Mouse (Mus musculus): ENCODE data around the gene Glra4. TPM values are rescaled to one million over a fixed set of nuclear protein-coding genes. Genes with fewer than 3 reads are reported as not detected.

Glra4 gene
- polyA plus RNA-seq (2021; fragmentation: Nextera tagmentation), result 0.15 and 0.18 TPM in 2 replicates
- long read RNA-seq, experiment 1, partial matches to known transcripts, result 0 of 2 reads
- long read RNA-seq, experiment 1, other reads (novel, unspliced or antisense), result 2 of 2 reads
- long read RNA-seq, experiment 2, partial matches to known transcripts, result 0 of 1 reads
- long read RNA-seq, experiment 2, other reads (novel, unspliced or antisense), result 1 of 1 reads

GRCm38 (mm10) chrX:136780041-136780440, at the start of gene Glra4:
Gene Glra4, minus strand, starts transcription at chrX:136780141.

DNA sequence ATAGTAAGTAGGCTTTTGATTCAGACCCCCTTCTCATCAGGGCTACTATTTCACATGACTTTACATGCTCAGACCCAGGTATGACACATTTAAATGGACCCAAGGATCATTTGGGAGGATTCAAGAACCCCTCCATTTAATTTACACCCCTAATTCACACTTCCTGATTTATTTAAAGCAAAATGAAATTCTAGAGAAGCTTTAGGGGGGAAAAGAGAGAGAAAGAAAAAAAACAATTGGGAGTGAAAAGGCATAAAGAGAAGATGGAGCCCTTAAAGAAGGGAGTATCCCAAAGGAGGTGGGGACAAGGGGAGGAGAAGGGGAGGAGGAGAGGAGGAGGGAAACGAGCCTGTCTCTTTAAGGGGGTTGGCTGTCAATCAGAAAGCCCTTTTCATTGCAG, 42.4 kb upstream of the Glra4 start, which contains the start of gene Plp1:
Plp1 (plus strand) TSS at position 301 of the 400 bp plus-strand sequence.

DNA sequence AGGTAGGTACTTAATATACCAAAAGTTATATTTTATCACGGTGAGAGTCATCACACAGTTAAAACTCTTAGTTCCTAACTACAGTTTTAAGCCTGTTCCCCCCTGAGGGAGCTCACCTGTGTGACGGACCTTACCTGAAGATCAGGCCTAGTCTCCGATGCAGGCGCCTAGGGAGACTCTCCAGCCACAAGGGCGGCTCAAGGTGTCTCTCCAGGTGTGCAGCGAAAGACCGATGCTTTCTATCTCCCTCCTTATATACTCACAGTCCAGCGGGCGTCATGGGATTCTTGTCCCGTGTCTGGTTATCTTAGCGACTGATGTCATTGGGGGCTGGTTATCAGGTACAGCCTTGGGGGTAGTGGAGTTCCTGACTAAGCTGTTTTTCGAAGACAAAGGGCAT, 36.5 kb downstream of the Glra4 start, which contains the start of gene Morf4l2:
Morf4l2 (minus strand) TSS at position 232 of the 400 bp plus-strand sequence.

Other genes starting within 250 kb of the Glra4 start
- 0.33 TPM in 1 of 2 replicates, not detected in the other for gene Kir3dl2, start 236.1 kb downstream of the Glra4 start, polyA plus RNA-seq (2021; fragmentation: Nextera tagmentation)
- gene Tceal3, start 189.3 kb downstream of the Glra4 start, polyA plus RNA-seq (2021; fragmentation: Nextera tagmentation), result 164 and 174 TPM in 2 replicates
- 28.8 and 31.3 TPM in 2 replicates for gene Tceal1, start 72.2 kb downstream of the Glra4 start, polyA plus RNA-seq (2021; fragmentation: Nextera tagmentation)
- gene Morf4l2, start 36.5 kb downstream of the Glra4 start, polyA plus RNA-seq (2021; fragmentation: Nextera tagmentation), result 188 and 193 TPM in 2 replicates
- 1,040 and 1,122 TPM in 2 replicates for gene Plp1, start 42.5 kb upstream of the Glra4 start, polyA plus RNA-seq (2021; fragmentation: Nextera tagmentation)
- gene Rab9b, start 88.6 kb upstream of the Glra4 start, polyA plus RNA-seq (2021; fragmentation: Nextera tagmentation), result 9.2 and 10.7 TPM in 2 replicates
- gene H2bfm, start 147.2 kb upstream of the Glra4 start, polyA plus RNA-seq (2021; fragmentation: Nextera tagmentation), result not detected in 2 replicates
- gene Tmsb15b2, start 195.4 kb upstream of the Glra4 start, polyA plus RNA-seq (2021; fragmentation: Nextera tagmentation), result 31.9 and 33.3 TPM in 2 replicates
- 8.0 and 13.4 TPM in 2 replicates for gene Tmsb15l, start 196.7 kb upstream of the Glra4 start, polyA plus RNA-seq (2021; fragmentation: Nextera tagmentation)
- 17.9 and 18.6 TPM in 2 replicates for gene Tmsb15b1, start 196.7 kb upstream of the Glra4 start, polyA plus RNA-seq (2021; fragmentation: Nextera tagmentation)
- 257 and 296 TPM in 2 replicates for gene Zcchc18, start 213.0 kb upstream of the Glra4 start, polyA plus RNA-seq (2021; fragmentation: Nextera tagmentation)